Mouse (Mus musculus) E14TG2a.4 (cell line): ENCODE measurements around the gene 1700030K09Rik.

Experiments used
- CTCF ChIP-seq: conservative IDR thresholded peaks from 2 replicates; pipeline ENCODE4 v1.5.1; 2014; ENCODE audit warnings: low read length
- POU5F1 ChIP-seq: IDR thresholded peaks from 2 replicates; pipeline ENCODE4 v1.6.1; 2014; ENCODE audit warnings: low read length, borderline replicate concordance

DNA sequence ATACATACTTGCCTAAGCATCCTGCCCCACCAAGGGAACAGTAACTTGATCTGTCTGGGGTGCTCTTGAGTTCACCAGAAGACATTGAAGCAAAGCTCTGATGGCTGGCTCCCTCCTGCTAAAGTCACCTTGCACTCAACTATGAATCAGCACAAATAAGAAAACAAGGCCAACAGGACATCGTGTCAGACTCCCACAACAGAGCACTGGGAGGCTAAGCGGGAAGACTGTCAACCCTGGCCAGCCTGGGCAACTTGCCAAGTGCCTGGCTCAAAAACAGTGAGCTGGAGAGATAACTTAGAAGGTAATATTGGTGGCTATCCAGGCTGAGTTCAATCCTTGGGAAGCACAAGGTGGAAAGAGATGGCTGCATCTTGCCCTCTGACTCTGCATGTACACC lies 8.7 kb upstream of the 1700030K09Rik start:
- no peak for TF ChIP-seq CTCF
- TF ChIP-seq POU5F1: no peak
